Mouse (Mus musculus) E14TG2a.4 (cell line): ENCODE measurements around the gene Ndfip2.

ENCODE experiments used
- CTCF ChIP-seq: conservative IDR thresholded peaks from 2 replicates; pipeline ENCODE4 v1.5.1; 2014; ENCODE audit warnings: low read length
- POU5F1 ChIP-seq: IDR thresholded peaks from 2 replicates; pipeline ENCODE4 v1.6.1; 2014; ENCODE audit warnings: low read length, borderline replicate concordance

DNA sequence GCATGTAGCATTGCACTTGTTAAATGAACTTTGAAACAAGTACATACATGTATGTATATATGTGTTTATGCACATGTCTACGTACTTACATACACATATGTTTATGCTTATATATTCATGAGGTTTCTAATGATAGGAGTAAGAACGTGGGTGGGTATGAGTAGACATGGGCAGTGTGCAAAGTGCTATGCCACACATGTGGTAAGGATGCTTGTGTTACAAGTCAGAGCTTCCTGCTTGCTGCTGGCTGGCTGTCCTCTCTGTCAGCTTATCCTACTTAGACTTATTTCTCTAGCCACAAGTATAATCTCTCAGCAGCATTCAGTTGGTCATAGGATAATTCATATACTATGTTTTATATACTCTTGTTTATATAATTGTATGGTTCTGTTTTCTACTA, 29.6 kb downstream of the Ndfip2 start:
- no peak for TF ChIP-seq CTCF
- TF ChIP-seq POU5F1 = no peak
